Mouse (Mus musculus): ENCODE results near the gene Chml. TPM values are rescaled to one million over a fixed set of nuclear protein-coding genes. Genes with fewer than 3 reads are reported as not detected.

Chml gene
- total RNA-seq, 2 experiments from 2014 or later, result 12.6 to 15.8 TPM

DNA sequence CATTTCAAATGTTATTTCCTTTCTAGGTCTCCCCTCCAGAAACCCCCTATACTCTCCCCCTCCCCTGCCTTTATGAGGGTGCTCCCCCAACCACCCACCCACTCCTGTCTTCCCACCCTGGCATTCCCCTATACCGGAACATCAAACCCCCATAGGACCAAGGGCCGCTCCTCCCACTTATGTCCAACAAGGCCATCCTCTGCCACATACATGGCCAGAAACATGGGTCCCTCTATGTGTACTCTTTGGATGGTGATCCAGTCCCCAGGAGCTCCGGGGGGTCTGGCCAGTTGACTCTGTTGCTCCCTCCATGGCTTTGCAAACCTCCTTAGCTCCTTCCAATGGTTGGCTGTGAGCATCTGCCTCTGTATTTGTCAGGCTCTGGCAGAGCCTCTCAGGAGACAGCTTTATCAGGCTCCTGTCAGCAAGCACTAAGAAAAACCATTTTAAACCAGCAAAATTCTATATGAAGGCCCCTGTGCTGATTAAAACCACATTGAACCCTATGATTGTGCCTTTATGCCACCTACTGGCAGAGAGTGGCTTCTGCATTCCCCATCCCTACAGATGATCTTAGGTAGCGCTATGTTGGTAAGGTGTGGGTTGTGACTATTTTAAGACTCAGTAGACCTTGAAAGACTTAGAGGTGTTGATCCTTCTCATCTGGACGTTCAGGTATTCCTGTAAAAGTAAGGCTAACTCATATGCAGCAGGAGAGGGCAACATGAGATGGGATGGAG, 23.9 kb downstream of the Chml start:
- ATAC-seq (replicated peaks; ENCODE audit: low FRiP score, low TSS enrichment, poor library complexity, severe bottlenecking), result peak; percentile 93

- no peak for ATAC-seq (replicated peaks; ENCODE audit: low FRiP score, low TSS enrichment, poor library complexity, severe bottlenecking)
These were observed 32.8 kb downstream of the Chml start for GRCm38 (mm10) chr1:175659900-175660299.

DNA sequence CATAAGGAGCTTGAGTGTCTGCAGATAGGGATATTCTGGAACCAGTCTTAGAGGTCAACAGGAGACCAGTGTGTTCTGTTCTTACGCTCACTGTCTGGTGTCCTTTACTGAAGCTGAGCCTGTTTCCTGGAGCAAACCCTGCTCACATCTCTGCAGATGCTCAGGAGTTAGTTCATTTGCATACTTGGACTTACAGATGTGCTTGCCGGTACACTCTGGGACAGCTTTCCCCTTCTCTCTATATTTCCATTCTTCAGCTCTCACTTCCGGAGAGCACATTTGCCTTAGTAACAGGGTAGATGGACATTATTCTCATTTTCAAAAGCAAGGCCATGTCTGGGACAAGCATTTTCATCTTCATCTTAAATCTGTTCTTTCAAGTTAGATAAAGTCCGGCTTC, 44.1 kb downstream of the Chml start:
- ATAC-seq (replicated peaks; ENCODE audit: low FRiP score, low TSS enrichment, poor library complexity, severe bottlenecking), result no peak

GRCm38 (mm10) chr1:175646952-175647351, 45.7 kb downstream of the Chml start:
- no peak for ATAC-seq (replicated peaks; ENCODE audit: low FRiP score, low TSS enrichment, poor library complexity, severe bottlenecking)

GRCm38 (mm10) chr1:175643496-175644265, 49.0 kb downstream of the Chml start:
- ATAC-seq (replicated peaks; ENCODE audit: low FRiP score, low TSS enrichment, poor library complexity, severe bottlenecking), result peak; percentile 36; the same call in 1 of the 2 replicates

DNA sequence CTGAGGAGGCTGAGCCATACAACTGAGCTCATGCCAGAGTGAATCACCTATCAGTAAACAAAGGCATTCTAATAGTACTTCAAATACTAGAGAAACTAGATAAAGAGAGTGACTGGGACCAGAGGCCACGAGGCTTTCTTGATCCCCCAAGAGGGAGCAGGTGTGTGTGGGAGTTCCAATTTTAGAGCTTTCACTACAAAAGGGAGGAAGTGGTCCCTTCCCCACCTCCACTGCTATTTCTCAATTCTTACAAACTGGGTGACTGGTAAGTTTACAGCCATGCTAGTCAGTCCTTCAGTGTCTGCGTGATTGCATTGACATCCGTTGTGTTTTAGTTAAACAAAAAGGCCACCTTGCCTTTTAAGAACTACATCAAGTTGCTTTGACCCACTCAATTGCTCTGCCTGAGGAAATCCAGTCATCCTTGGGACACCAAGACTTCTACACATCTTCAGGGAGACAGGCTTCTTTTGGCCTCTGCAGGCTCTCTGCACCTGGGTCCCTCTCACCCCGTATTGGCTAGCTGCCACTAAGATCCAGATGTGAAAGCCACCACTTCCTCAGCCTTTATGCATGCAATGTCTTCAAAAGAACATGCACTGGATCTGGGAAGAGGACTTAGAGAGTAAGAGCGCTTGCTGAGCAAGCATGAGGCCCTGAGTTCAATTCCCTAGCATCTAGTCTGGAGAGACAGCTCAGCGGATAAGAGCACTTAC, 52.1 kb downstream of the Chml start:
- ATAC-seq (replicated peaks; ENCODE audit: low FRiP score, low TSS enrichment, poor library complexity, severe bottlenecking), result 0 out of 2 replicates have a peak, but pooled peaks have one; percentile 27

GRCm38 (mm10) chr1:175639072-175639471, 53.6 kb downstream of the Chml start:
- ATAC-seq (replicated peaks; ENCODE audit: low FRiP score, low TSS enrichment, poor library complexity, severe bottlenecking), result no peak

GRCm38 (mm10) chr1:175637677-175638076, 55.0 kb downstream of the Chml start:
- no peak for ATAC-seq (replicated peaks; ENCODE audit: low FRiP score, low TSS enrichment, poor library complexity, severe bottlenecking)

DNA sequence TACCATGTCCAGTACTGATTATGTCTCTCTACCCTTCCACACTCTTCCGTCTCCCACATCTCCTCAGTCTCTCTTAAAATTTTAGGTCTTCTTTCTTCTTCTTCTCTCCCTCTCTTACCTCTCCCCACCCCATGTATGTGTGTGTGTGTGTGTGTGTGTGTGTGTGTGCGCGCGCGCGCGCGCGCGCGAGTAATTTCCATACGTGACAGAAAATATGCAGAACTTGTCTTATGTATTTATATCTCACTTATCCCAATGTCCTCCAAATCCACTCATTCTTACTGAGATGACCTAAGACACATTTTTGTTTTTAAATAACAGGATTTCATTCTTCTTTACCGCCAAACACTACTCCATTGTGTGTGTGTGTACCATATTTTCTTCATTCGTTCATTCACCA, 60.2 kb downstream of the Chml start:
- no peak for ATAC-seq (replicated peaks; ENCODE audit: low FRiP score, low TSS enrichment, poor library complexity, severe bottlenecking)

Other genes starting within 250 kb of the Chml start
- gene Rgs7, start 200.4 kb downstream of the Chml start, total RNA-seq (2014; fragmentation: Nextera tagmentation), result not detected in 2 replicates
- gene Rgs7, start 200.4 kb downstream of the Chml start, total RNA-seq (2017), result not detected in 2 replicates
- gene Kmo, start 72.5 kb downstream of the Chml start, total RNA-seq (2014; fragmentation: Nextera tagmentation), result 0.87 and 1.8 TPM in 2 replicates
- 0.27 and 0.38 TPM in 2 replicates for gene Kmo, start 72.5 kb downstream of the Chml start, total RNA-seq (2017)
- 99.2 and 129 TPM in 2 replicates for gene Fh1, start 67.3 kb downstream of the Chml start, total RNA-seq (2014; fragmentation: Nextera tagmentation)
- gene Fh1, start 67.3 kb downstream of the Chml start, total RNA-seq (2017), result 87.3 and 93.2 TPM in 2 replicates
- gene Opn3, start 125 bp downstream of the Chml start, total RNA-seq (2014; fragmentation: Nextera tagmentation), result 0.72 TPM in 1 of 2 replicates, not detected in the other
- 0.23 and 1.1 TPM in 2 replicates for gene Opn3, start 125 bp downstream of the Chml start, total RNA-seq (2017)
- gene Wdr64, start 5.7 kb upstream of the Chml start, total RNA-seq (2014; fragmentation: Nextera tagmentation), result not detected in 2 replicates
- not detected in 2 replicates for gene Wdr64, start 5.7 kb upstream of the Chml start, total RNA-seq (2017)
- gene Exo1, start 187.7 kb upstream of the Chml start, total RNA-seq (2014; fragmentation: Nextera tagmentation), result 60.4 and 84.6 TPM in 2 replicates
- 40.3 and 44.2 TPM in 2 replicates for gene Exo1, start 187.7 kb upstream of the Chml start, total RNA-seq (2017)
- gene Gm38100, start 227.4 kb upstream of the Chml start, total RNA-seq (2014; fragmentation: Nextera tagmentation), result 1.1 TPM in 1 of 2 replicates, not detected in the other
- gene Gm38100, start 227.4 kb upstream of the Chml start, total RNA-seq (2017), result not detected in 2 replicates

Measured in megakaryocyte-erythroid progenitor cell, adult 5-6 weeks (primary cell).